In the genomic region with DNA sequence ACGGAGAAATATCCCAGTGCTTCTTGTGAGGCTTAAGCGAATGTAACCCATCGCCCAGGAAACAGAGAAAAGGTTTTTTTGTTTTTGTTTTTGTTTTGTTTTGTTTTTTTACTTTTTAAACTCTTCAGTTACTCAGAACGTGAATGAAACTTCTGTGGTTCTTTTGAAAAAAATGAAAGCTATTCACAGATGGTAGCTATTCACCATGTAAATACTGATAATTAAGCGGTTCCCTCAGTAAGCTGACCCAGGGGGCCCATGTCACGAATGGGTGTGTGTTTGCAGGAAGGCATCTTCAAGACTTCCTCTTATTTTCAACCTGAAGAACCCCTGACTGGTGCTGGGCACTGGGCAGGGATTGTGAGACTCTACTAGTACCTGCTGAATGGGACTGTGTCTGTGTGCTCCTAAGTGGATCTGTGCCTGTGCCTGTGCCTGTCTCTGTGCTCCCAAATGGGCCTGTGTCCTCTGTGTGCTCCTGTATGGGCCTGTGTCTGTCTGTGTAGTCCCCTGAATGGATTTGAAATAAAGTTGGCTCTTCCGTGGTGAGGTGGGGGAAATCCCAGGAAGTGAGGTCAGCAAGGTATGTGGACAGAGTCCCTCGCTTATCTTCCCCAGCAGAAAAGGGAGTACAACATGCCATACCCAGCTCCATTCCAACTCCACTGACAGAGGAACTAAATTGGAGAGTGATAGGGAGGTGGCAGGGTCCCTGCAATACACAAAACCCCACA, we compare ENCODE assay signal across 12 mouse cellular contexts. TPM values are rescaled to one million over a fixed set of nuclear protein-coding genes. Genes with fewer than 3 reads are reported as not detected.
A peak's percentile ranks its signal among the peaks of the same experiment; 100 is the strongest.
DNase-seq lines count a peak whose midpoint lies in the region; ATAC-seq lines count a peak whose summit lies in the region.
"Had no signal": no experiment of that assay in that cellular context is flagged by ENCODE, and none has a peak within 500 bp of the region (broad histone marks: within the 10 kb centered on the region; RNA-seq: fewer than 3 reads in every experiment).

No protein-coding gene starts in this region.

- H3K9ac ChIP-seq in heart, embryonic 12.5 days, result no peak overlapping the region

- H3K36me3 ChIP-seq in heart, embryonic 10.5 days, result no peaks in the 10 kb centered on the region
- H3K36me3 ChIP-seq in heart, embryonic 12.5 days, result no peaks in the 10 kb centered on the region

- no peak for ATAC-seq in heart, embryonic 12.5 days (ENCODE audit: insufficient number of reproducible peaks, low FRiP score)
- ATAC-seq in CD4-positive, CD25-positive, alpha-beta regulatory T cell, adult 4 months, result peak; percentile 30
- ATAC-seq in inflammation-experienced regulatory T-cells, adult 6 months, result peak; percentile 20
- ATAC-seq in monocyte, adult 5-6 weeks (replicated peaks; ENCODE audit: insufficient number of reproducible peaks, low FRiP score, low TSS enrichment, poor library complexity, severe bottlenecking), result peak; percentile 19; the same call in 1 of the 2 replicates
- ATAC-seq: forebrain, embryonic 16.5 days had no signal

- no peak overlapping the region for H3K4me3 ChIP-seq in heart, embryonic 10.5 days
- no peak overlapping the region for H3K4me3 ChIP-seq in heart, embryonic 12.5 days
- H3K4me3 ChIP-seq: heart, adult 2 months had no signal

- H3K9me3 ChIP-seq in heart, embryonic 10.5 days, result no peaks in the 10 kb centered on the region
- no peaks in the 10 kb centered on the region for H3K9me3 ChIP-seq in heart, embryonic 12.5 days (replicated peaks)

- intact Hi-C loops in left cerebral cortex, postnatal 25 days (cut with DNase I), result no loop called here
- intact Hi-C loops in left cerebral cortex, postnatal 4 days (cut with DNase I), result no loop called here

- no peak overlapping the region for H3K4me2 ChIP-seq in heart, embryonic 12.5 days

- no peak for DNase-seq in heart, embryonic 10.5 days (ENCODE audit: low spot score)
- DNase-seq in kidney, postnatal 4 days, result no peak
- DNase-seq in left cerebral cortex, postnatal 25 days (ENCODE audit: low spot score in 2 of 2), result no peak
- DNase-seq in left cerebral cortex, postnatal 4 days, result no peak
- DNase-seq: heart, adult 2 months; retina, postnatal 1 day had no signal

- peaks cover 10% of the 10 kb centered on the region for H3K4me1 ChIP-seq in heart, embryonic 10.5 days
- peaks cover 8% of the 10 kb centered on the region for H3K4me1 ChIP-seq in heart, embryonic 12.5 days (replicated peaks)

- peak overlapping the region; percentile 76 for H3K27ac ChIP-seq in heart, embryonic 10.5 days
- no peak overlapping the region for H3K27ac ChIP-seq in heart, embryonic 12.5 days (ENCODE audit: poor library complexity, severe bottlenecking)
- H3K27ac ChIP-seq: heart, adult 2 months had no signal

- H3K27me3 ChIP-seq in heart, embryonic 10.5 days (ENCODE audit: insufficient read depth, poor library complexity, severe bottlenecking), result no peaks in the 10 kb centered on the region
- no peaks in the 10 kb centered on the region for H3K27me3 ChIP-seq in heart, embryonic 12.5 days (replicated peaks)

- 75% methylated on average over 8 of the region's 8 CpGs for WGBS in heart, embryonic 10.5 days
- 74% methylated on average over 8 of the region's 8 CpGs for WGBS in heart, embryonic 12.5 days

RNA-seq across cellular contexts. Expression of gene Ifnar1, which starts 38.1 kb away (rescaled TPM):
- 43.2 and 43.9 TPM in 2 replicates for polyA plus RNA-seq in heart, embryonic 10.5 days (2016; fragmentation: Nextera tagmentation; extraction: Ambion mirVana)
- polyA plus RNA-seq in heart, embryonic 12.5 days (2016; fragmentation: Nextera tagmentation; extraction: Ambion mirVana), result 40.0 and 40.1 TPM in 2 replicates
- polyA plus RNA-seq in CD4-positive, CD25-positive, alpha-beta regulatory T cell, adult 4 months (2017; shearing (Covaris generic)), result 100 to 1,000 TPM in 1 of 2 experiments, 10 to 100 TPM in 1; 86.0 to 120 TPM
- 10 to 100 TPM; 61.2 to 75.3 (median 62.6) TPM for polyA plus RNA-seq in inflammation-experienced regulatory T-cells, adult 6 months (2017; shearing (Covaris generic))
- total RNA-seq in monocyte, adult 5-6 weeks (2017), result 91.0 to 131 TPM (median 108 TPM) in 3 replicates
- 10 to 100 TPM; 53.6 to 56.1 TPM for total RNA-seq in left cerebral cortex, postnatal 25 days (2021)
- 10 to 100 TPM; 83.8 to 92.7 TPM for total RNA-seq in left cerebral cortex, postnatal 4 days (2021)

RNA-seq across cellular contexts. Expression of gene Il10rb, which starts 41.0 kb away (rescaled TPM):
- 29.6 and 37.0 TPM in 2 replicates for polyA plus RNA-seq in heart, embryonic 10.5 days (2016; fragmentation: Nextera tagmentation; extraction: Ambion mirVana)
- polyA plus RNA-seq in heart, embryonic 12.5 days (2016; fragmentation: Nextera tagmentation; extraction: Ambion mirVana), result 40.1 and 42.6 TPM in 2 replicates
- 100 to 1,000 TPM; 131 to 143 TPM for polyA plus RNA-seq in CD4-positive, CD25-positive, alpha-beta regulatory T cell, adult 4 months (2017; shearing (Covaris generic))
- polyA plus RNA-seq in inflammation-experienced regulatory T-cells, adult 6 months (2017; shearing (Covaris generic)), result 100 to 1,000 TPM in 2 of 3 experiments, 10 to 100 TPM in 1; 95.7 to 124 (median 113) TPM
- total RNA-seq in monocyte, adult 5-6 weeks (2017), result 86.7 to 144 TPM (median 102 TPM) in 3 replicates
- total RNA-seq in left cerebral cortex, postnatal 25 days (2021), result 1 to 10 TPM; 9.1 to 9.7 TPM
- 1 to 10 TPM; 7.0 to 7.8 TPM for total RNA-seq in left cerebral cortex, postnatal 4 days (2021)

RNA-seq across cellular contexts. Expression of gene Gm21970, which starts 55.4 kb away (rescaled TPM):
- polyA plus RNA-seq in heart, embryonic 10.5 days (2016; fragmentation: Nextera tagmentation; extraction: Ambion mirVana), result not detected in 2 replicates
- not detected in 2 replicates for polyA plus RNA-seq in heart, embryonic 12.5 days (2016; fragmentation: Nextera tagmentation; extraction: Ambion mirVana)
- polyA plus RNA-seq in CD4-positive, CD25-positive, alpha-beta regulatory T cell, adult 4 months (2017; shearing (Covaris generic)), result not detected
- polyA plus RNA-seq in inflammation-experienced regulatory T-cells, adult 6 months (2017; shearing (Covaris generic)), result 1 to 10 TPM in 1 of 3 experiments, not detected in 2; 2.6 TPM
- not detected in 3 replicates for total RNA-seq in monocyte, adult 5-6 weeks (2017)
- total RNA-seq in left cerebral cortex, postnatal 25 days (2021), result not detected
- not detected for total RNA-seq in left cerebral cortex, postnatal 4 days (2021)
- total RNA-seq: heart, adult 2 months; layer of hippocampus, postnatal 25 days had no signal
- polyA plus RNA-seq: forebrain, embryonic 16.5 days; heart, adult 2 months had no signal
